Mouse (Mus musculus): ENCODE data around the gene Hist2h3c2. TPM values are rescaled to one million over a fixed set of nuclear protein-coding genes. Genes with fewer than 3 reads are reported as not detected.

Hist2h3c2 gene
- total and polyA plus RNA-seq, 3 experiments: 1.3 to 1,173 (median 15.3) TPM

DNA sequence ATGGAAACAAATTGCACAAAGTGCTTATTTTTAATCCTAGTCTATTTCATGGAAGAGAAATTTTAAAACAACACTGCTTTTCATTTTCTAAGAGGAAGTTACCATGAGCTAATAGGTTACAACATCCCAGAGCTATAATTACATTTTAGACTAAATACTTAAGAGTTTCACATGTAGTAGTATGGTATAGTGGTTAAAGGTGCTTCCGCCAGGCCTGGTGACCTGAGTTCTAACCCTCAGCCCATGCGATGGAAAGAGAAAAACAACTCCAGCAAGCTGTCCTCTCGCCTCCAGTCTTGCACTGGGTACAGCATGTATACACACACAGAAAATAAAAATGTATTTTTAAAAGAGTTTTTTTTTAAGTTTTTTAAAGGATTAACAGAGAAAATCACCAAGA lies 12.9 kb upstream of the Hist2h3c2 start:
- dilution Hi-C loops (cut with MboI; ENCODE audit: extremely low pct_ligation_motif_present, extremely low pct_unique_long_range_greater_than_20kb, low sequenced_read_pairs): no loop called here
- Histone ChIP-seq H3K36me3 (replicated peaks in 1 of 2; ENCODE audit: control insufficient read depth in 1 of 2, insufficient read depth in 1 of 2, low read length in 1 of 2) (no peaks in the 10 kb centered on the region), H3K27me3 (replicated peaks) (no peaks in the 10 kb centered on the region), H3K4me2 (ENCODE audit: insufficient read depth, low read depth, poor library complexity, severe bottlenecking) (no peak overlapping the region), H3K4me3 (replicated peaks in 1 of 3; ENCODE audit: low read depth in 2 of 3, low read length in 2 of 3, poor library complexity in 1 of 3) (no peak overlapping the region), H3K4me1 (ENCODE audit: control insufficient read depth in 1 of 2, insufficient read depth in 2 of 2) (peaks cover 8 to 35% of the 10 kb centered on the region in 2 experiments), H3K79me2 (replicated peaks; ENCODE audit: control insufficient read depth, extremely low read depth, insufficient read depth, poor library complexity, severe bottlenecking) (no peaks in the 10 kb centered on the region), H3K9me3 (replicated peaks; ENCODE audit: low read length) (no peaks in the 10 kb centered on the region), H3K9ac (ENCODE audit: insufficient read depth, low read depth) (no peak overlapping the region), H3K27ac (ENCODE audit: insufficient read depth, low read depth) (no peak overlapping the region)
- TF ChIP-seq GABPA (IDR thresholded peaks at IDR 0.05; ENCODE audit: insufficient replicate concordance, low read depth, low read length): no peak
- no peak for TF ChIP-seq NELFE (IDR thresholded peaks at IDR 0.05; ENCODE audit: low read depth, low read length)
- no peak for TF ChIP-seq HCFC1 (IDR thresholded peaks at IDR 0.05; ENCODE audit: low read depth, low read length)
- TF ChIP-seq MAFK (IDR thresholded peaks at IDR 0.05; ENCODE audit: insufficient replicate concordance, low read length): no peak
- no peak for TF ChIP-seq UBTF (IDR thresholded peaks at IDR 0.05; ENCODE audit: low read depth, low read length)
- TF ChIP-seq POLR2AphosphoS2 (IDR thresholded peaks at IDR 0.05; ENCODE audit: low read depth, low read length): no peak
- no peak for TF ChIP-seq ZMIZ1 (IDR thresholded peaks at IDR 0.05; ENCODE audit: low read depth, low read length)
- in situ Hi-C loops (cut with MboI; ENCODE audit: low pct_ligation_motif_present, low pct_unique_long_range_greater_than_20kb, low sequenced_read_pairs): no loop called here
- no peak for DNase-seq (ENCODE audit: extremely low read depth)

DNA sequence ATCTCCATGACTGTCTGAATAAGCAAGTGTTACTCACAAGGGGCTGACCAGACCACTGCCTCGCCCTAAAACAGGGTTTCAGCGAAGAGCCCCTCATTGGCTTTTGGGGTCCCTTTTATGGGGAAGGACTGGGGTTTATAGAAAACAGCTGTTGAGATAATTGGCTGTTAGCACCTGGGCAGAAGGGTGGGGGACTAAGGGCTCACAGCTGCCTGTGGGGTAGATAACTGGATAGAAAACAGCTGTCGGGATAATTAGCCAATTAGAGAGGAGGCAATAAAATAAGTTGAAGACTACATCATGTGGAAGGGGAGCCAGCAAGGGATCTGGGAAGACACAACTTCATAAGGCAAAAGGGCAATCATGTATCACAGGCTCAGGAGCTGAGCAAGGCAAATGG lies 12.0 kb upstream of the Hist2h3c2 start:
- H3K9ac ChIP-seq (ENCODE audit: insufficient read depth, low read depth): no peak overlapping the region
- no peaks in the 10 kb centered on the region for H3K36me3 ChIP-seq (replicated peaks in 1 of 2; ENCODE audit: control insufficient read depth in 1 of 2, insufficient read depth in 1 of 2, low read length in 1 of 2)
- no peak overlapping the region for H3K4me2 ChIP-seq (ENCODE audit: insufficient read depth, low read depth, poor library complexity, severe bottlenecking)
- no peak overlapping the region for H3K27ac ChIP-seq (ENCODE audit: insufficient read depth, low read depth)
- no peak for DNase-seq (ENCODE audit: extremely low read depth)
- H3K79me2 ChIP-seq (replicated peaks; ENCODE audit: control insufficient read depth, extremely low read depth, insufficient read depth, poor library complexity, severe bottlenecking): no peaks in the 10 kb centered on the region
- H3K27me3 ChIP-seq (replicated peaks): no peaks in the 10 kb centered on the region
- no peak overlapping the region for H3K4me3 ChIP-seq (replicated peaks in 1 of 3; ENCODE audit: low read depth in 2 of 3, low read length in 2 of 3, poor library complexity in 1 of 3)
- dilution Hi-C loops (cut with MboI; ENCODE audit: extremely low pct_ligation_motif_present, extremely low pct_unique_long_range_greater_than_20kb, low sequenced_read_pairs): no loop called here
- TF ChIP-seq MYC (IDR thresholded peaks at IDR 0.05; ENCODE audit: low read depth, low read length) (no peak), MAFK (IDR thresholded peaks at IDR 0.05; ENCODE audit: insufficient replicate concordance, low read length) (no peak), UBTF (IDR thresholded peaks at IDR 0.05; ENCODE audit: low read depth, low read length) (no peak), JUN (IDR thresholded peaks at IDR 0.05; ENCODE audit: insufficient read depth, low read depth, low read length) (no peak), RCOR1 (conservative IDR thresholded peaks at IDR 0.05; ENCODE audit: low read depth, low read length) (no peak), MXI1 (IDR thresholded peaks at IDR 0.05; ENCODE audit: low read depth, low read length) (no peak), RAD21 (IDR thresholded peaks at IDR 0.05; ENCODE audit: low read depth, low read length) (no peak), ZC3H11A (IDR thresholded peaks at IDR 0.05; ENCODE audit: low read depth, low read length) (no peak), ZMIZ1 (IDR thresholded peaks at IDR 0.05; ENCODE audit: low read depth, low read length) (no peak), TCF12 (IDR thresholded peaks at IDR 0.05; ENCODE audit: low read depth, low read length) (no peak), ETS1 (conservative IDR thresholded peaks at IDR 0.05; ENCODE audit: low read depth, low read length) (no peak), ZKSCAN1 (IDR thresholded peaks at IDR 0.05; ENCODE audit: borderline replicate concordance, low read depth, low read length) (no peak), BHLHE40 (IDR thresholded peaks at IDR 0.05; ENCODE audit: low read depth, low read length) (no peak), POLR2AphosphoS2 (IDR thresholded peaks at IDR 0.05; ENCODE audit: low read depth, low read length) (no peak), ELF1 (IDR thresholded peaks at IDR 0.05; ENCODE audit: low read depth, low read length) (no peak), MEF2A (IDR thresholded peaks at IDR 0.05; ENCODE audit: borderline replicate concordance, low read depth, low read length) (no peak), USF1 (IDR thresholded peaks at IDR 0.05; ENCODE audit: low read depth, low read length) (no peak), MAX (IDR thresholded peaks at IDR 0.05; ENCODE audit: low read length) (no peak)
- peaks cover 5 to 29% of the 10 kb centered on the region in 2 experiments for H3K4me1 ChIP-seq (ENCODE audit: control insufficient read depth in 1 of 2, insufficient read depth in 2 of 2)
- no peaks in the 10 kb centered on the region for H3K9me3 ChIP-seq (replicated peaks; ENCODE audit: low read length)
- in situ Hi-C loops (cut with MboI; ENCODE audit: low pct_ligation_motif_present, low pct_unique_long_range_greater_than_20kb, low sequenced_read_pairs): no loop called here
